Mouse (Mus musculus): Measurements from ENCODE around the gene Tns1. TPM values are rescaled to one million over a fixed set of nuclear protein-coding genes. Genes with fewer than 3 reads are reported as not detected.

Tns1 gene
- polyA plus RNA-seq, 1 experiment: 117 TPM

DNA sequence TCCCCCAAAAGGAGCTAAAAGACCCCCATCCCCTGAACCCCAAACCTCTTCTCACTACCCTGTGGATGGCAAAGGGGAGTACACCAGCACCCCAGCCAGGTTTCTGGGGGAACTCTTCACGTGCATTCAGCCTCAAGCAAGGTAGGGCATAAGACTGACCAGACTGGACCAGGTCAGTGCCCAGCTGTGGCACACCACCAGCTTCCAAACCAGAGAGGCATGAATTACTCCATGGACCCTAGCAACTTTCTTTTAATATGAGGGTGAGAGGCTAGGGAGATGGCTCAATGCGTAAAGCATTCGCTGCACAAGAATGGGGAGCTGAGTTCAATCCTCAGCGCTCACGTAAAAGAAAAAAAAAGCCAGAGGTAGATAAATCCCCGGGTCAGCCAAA, 170.2 kb downstream of the Tns1 start:
- H3K36me3 ChIP-seq (ENCODE audit: control insufficient read depth, insufficient read depth, low read length): no peaks in the 10 kb centered on the region
- no peaks in the 10 kb centered on the region for H3K4me1 ChIP-seq (replicated peaks; ENCODE audit: control insufficient read depth, insufficient read depth, low read length)
- WGBS: 94% methylated on average over 6 of the region's 6 CpGs
- H3K4me3 ChIP-seq (ENCODE audit: control insufficient read depth, insufficient read depth, low read length): no peak overlapping the region
- no peak for DNase-seq
- TF ChIP-seq CTCF (IDR thresholded peaks at IDR 0.05; ENCODE audit: borderline replicate concordance, control insufficient read depth, extremely low read depth, insufficient read depth, low read length, poor library complexity) (no peak), POLR2A (IDR thresholded peaks at IDR 0.05; ENCODE audit: control insufficient read depth, extremely low read depth, insufficient read depth, low read length, poor library complexity) (no peak)
- no peaks in the 10 kb centered on the region for H3K27me3 ChIP-seq (ENCODE audit: control insufficient read depth, insufficient read depth, low read length)
- no peak overlapping the region for H3K27ac ChIP-seq (ENCODE audit: control insufficient read depth, insufficient read depth, low read length)

DNA sequence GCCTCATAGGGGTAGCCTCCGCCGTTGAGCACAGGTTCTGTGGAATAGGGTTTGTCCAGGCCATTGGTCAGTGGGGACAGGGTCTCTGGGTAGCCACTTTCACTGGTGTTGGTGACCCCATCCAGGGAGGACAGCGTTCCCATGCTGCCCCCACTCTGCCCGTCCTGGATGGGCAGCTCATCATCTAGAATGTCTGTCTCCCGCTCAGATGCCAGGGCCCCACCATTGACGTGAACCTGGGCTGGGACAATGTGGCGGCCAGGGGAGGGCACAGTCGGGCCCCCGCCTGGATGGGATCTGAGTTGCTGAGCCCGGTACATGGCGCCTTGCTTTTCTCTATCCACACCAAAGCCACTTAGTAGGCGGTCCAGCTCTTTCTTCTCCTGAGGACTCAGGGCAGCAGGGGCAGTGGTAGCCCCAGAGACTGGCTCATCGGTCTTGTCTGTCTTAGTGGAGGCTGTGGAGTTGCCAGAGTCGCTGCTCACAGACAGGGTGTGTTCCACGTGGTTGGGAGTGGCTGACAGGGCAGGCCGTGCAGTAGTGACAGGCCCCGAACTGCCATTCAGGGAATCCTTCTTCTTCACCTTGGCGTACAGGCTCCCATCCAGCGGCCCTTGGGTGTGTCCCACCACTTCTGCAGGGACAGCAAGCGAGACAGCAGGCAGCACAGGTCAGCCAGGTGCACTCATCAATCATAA, 170.8 kb downstream of the Tns1 start:
- Histone ChIP-seq H3K36me3 (ENCODE audit: control insufficient read depth, insufficient read depth, low read length) (no peaks in the 10 kb centered on the region), H3K27me3 (ENCODE audit: control insufficient read depth, insufficient read depth, low read length) (no peaks in the 10 kb centered on the region), H3K27ac (ENCODE audit: control insufficient read depth, insufficient read depth, low read length) (no peak overlapping the region), H3K4me3 (ENCODE audit: control insufficient read depth, insufficient read depth, low read length) (no peak overlapping the region), H3K4me1 (replicated peaks; ENCODE audit: control insufficient read depth, insufficient read depth, low read length) (no peaks in the 10 kb centered on the region)
- no peak for DNase-seq
- 97% methylated on average over 20 of the region's 20 CpGs for WGBS
- TF ChIP-seq POLR2A (IDR thresholded peaks at IDR 0.05; ENCODE audit: control insufficient read depth, extremely low read depth, insufficient read depth, low read length, poor library complexity) (no peak), CTCF (IDR thresholded peaks at IDR 0.05; ENCODE audit: borderline replicate concordance, control insufficient read depth, extremely low read depth, insufficient read depth, low read length, poor library complexity) (no peak)

DNA sequence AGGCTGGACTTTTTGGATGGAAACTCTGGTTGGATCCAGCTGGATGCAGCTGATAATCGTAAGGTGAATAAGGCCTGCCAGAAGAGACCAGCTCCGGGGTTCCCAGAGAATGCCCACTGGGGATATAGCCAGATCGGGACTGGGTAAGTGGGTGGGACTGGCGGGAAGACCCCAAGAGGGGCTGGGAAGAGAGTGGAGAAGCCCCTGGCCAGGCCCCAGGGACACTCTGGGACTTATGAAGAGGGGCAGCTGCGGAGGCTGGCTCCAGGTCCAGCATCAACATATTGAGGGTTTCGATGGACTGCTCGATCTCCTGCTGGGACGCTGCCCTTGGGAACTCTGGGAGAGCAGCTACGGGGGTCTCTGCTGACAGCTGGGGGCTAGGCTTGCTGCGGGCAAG, 171.7 kb downstream of the Tns1 start:
- no peaks in the 10 kb centered on the region for H3K4me1 ChIP-seq (replicated peaks; ENCODE audit: control insufficient read depth, insufficient read depth, low read length)
- H3K27ac ChIP-seq (ENCODE audit: control insufficient read depth, insufficient read depth, low read length): no peak overlapping the region
- H3K36me3 ChIP-seq (ENCODE audit: control insufficient read depth, insufficient read depth, low read length): no peaks in the 10 kb centered on the region
- TF ChIP-seq CTCF (IDR thresholded peaks at IDR 0.05; ENCODE audit: borderline replicate concordance, control insufficient read depth, extremely low read depth, insufficient read depth, low read length, poor library complexity): no peak
- no peak for TF ChIP-seq POLR2A (IDR thresholded peaks at IDR 0.05; ENCODE audit: control insufficient read depth, extremely low read depth, insufficient read depth, low read length, poor library complexity)
- 97% methylated on average over 10 of the region's 10 CpGs for WGBS
- H3K4me3 ChIP-seq (ENCODE audit: control insufficient read depth, insufficient read depth, low read length): no peak overlapping the region
- no peaks in the 10 kb centered on the region for H3K27me3 ChIP-seq (ENCODE audit: control insufficient read depth, insufficient read depth, low read length)
- DNase-seq: no peak

- Histone ChIP-seq H3K4me1 (replicated peaks; ENCODE audit: control insufficient read depth, insufficient read depth, low read length) (no peaks in the 10 kb centered on the region), H3K27ac (ENCODE audit: control insufficient read depth, insufficient read depth, low read length) (no peak overlapping the region), H3K4me3 (ENCODE audit: control insufficient read depth, insufficient read depth, low read length) (no peak overlapping the region), H3K36me3 (ENCODE audit: control insufficient read depth, insufficient read depth, low read length) (no peaks in the 10 kb centered on the region), H3K27me3 (ENCODE audit: control insufficient read depth, insufficient read depth, low read length) (no peaks in the 10 kb centered on the region)
- TF ChIP-seq CTCF (IDR thresholded peaks at IDR 0.05; ENCODE audit: borderline replicate concordance, control insufficient read depth, extremely low read depth, insufficient read depth, low read length, poor library complexity): no peak
- 99% methylated on average over 3 of the region's 3 CpGs for WGBS
- DNase-seq: no peak
These were observed 173.1 kb downstream of the Tns1 start for GRCm38 (mm10) chr1:73951178-73951577.

DNA sequence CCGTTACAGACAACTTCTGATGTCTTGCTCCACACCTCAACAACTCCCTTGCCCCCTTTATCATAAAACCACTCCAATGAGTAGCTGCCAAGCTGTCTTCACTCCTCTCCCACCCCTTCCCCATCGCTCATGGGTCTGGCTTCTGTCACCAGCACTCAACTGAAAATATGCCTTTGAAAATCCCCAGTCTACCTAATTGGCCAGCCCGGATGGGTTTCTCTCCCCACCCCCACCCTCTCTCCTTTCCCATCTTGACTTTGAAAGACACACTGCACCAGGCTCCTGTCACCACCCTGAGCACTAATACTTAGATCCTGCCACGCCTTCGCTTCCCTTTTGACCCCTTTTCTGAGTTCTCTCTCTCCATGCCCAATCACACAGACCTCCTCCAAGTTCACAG, 175.5 kb downstream of the Tns1 start:
- H3K36me3 ChIP-seq (ENCODE audit: control insufficient read depth, insufficient read depth, low read length): no peaks in the 10 kb centered on the region
- DNase-seq: no peak
- H3K4me1 ChIP-seq (replicated peaks; ENCODE audit: control insufficient read depth, insufficient read depth, low read length): no peaks in the 10 kb centered on the region
- no peak for TF ChIP-seq CTCF (IDR thresholded peaks at IDR 0.05; ENCODE audit: borderline replicate concordance, control insufficient read depth, extremely low read depth, insufficient read depth, low read length, poor library complexity)
- no peak for TF ChIP-seq POLR2A (IDR thresholded peaks at IDR 0.05; ENCODE audit: control insufficient read depth, extremely low read depth, insufficient read depth, low read length, poor library complexity)
- no peak overlapping the region for H3K27ac ChIP-seq (ENCODE audit: control insufficient read depth, insufficient read depth, low read length)
- WGBS: 95% methylated on average over 5 of the region's 5 CpGs
- no peak overlapping the region for H3K4me3 ChIP-seq (ENCODE audit: control insufficient read depth, insufficient read depth, low read length)
- no peaks in the 10 kb centered on the region for H3K27me3 ChIP-seq (ENCODE audit: control insufficient read depth, insufficient read depth, low read length)

DNA sequence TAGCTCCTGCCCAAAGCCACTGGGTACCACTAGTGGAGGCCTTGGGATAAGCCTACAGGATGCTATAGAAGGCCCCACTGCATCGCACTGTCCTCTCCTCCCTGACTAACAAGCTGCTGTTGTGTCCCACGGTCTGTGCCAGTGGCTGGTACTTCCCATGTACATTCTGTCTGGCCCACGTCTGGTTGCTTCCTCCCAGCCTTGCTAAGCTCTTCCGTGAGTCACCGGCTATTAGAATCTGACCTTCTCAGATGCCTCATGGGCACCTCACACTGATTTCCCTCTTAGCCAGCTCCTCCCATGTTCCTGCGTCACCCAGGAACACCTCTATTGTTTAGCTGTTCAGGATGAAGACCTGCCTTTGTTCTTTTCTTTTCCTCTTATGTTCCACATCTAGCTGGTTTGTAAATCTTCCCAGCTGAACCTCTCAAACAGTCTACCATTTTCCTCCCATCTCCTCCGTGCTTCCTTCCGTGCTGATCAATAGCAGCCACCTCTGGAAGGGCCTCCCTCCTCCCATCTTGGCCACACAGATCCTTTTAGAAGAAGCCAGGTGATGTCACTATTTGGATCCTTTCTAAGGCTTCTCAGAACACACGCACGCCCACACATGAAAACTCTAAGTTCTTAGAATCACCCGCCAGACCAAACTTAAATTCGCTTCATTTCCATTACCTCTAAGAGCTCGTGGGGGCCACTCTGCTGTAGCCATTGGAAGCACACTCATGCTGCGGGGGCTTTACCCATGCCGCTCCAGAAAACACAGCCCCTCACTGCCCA, 176.5 kb downstream of the Tns1 start:
- TF ChIP-seq POLR2A (IDR thresholded peaks at IDR 0.05; ENCODE audit: control insufficient read depth, extremely low read depth, insufficient read depth, low read length, poor library complexity) (no peak), CTCF (IDR thresholded peaks at IDR 0.05; ENCODE audit: borderline replicate concordance, control insufficient read depth, extremely low read depth, insufficient read depth, low read length, poor library complexity) (no peak)
- H3K27me3 ChIP-seq (ENCODE audit: control insufficient read depth, insufficient read depth, low read length): no peaks in the 10 kb centered on the region
- no peaks in the 10 kb centered on the region; the same call in 1 of the 2 replicates for H3K4me1 ChIP-seq (replicated peaks; ENCODE audit: control insufficient read depth, insufficient read depth, low read length)
- H3K36me3 ChIP-seq (ENCODE audit: control insufficient read depth, insufficient read depth, low read length): no peaks in the 10 kb centered on the region
- DNase-seq: no peak
- WGBS: 92% methylated on average over 15 of the region's 15 CpGs
- H3K4me3 ChIP-seq (ENCODE audit: control insufficient read depth, insufficient read depth, low read length): no peak overlapping the region
- H3K27ac ChIP-seq (ENCODE audit: control insufficient read depth, insufficient read depth, low read length): no peak overlapping the region
